Mouse (Mus musculus): Measurements from ENCODE around the gene 2810408A11Rik.

DNA sequence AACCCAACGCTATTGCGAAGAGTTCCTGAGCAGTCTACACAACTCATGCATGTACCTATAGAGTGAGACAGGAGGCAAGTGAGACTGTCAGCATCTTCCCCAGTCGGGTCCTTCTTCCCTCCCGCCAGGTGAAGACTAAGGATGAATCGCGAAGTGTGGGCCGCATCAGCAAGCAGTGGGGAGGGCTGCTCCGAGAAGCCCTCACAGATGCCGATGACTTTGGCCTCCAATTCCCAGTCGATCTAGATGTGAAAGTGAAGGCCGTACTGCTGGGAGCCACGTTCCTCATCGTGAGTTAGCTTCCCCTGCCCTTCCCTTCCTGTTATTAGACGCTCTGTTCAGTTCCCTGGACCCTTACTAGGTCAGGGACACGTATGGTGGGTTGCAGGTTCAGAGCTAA, 50.9 kb downstream of the 2810408A11Rik start:
- no peak for TF ChIP-seq CTCF (IDR thresholded peaks at IDR 0.05)
- TF ChIP-seq EP300 (IDR thresholded peaks at IDR 0.05), result no peak
